Mouse (Mus musculus) cerebellum, adult (tissue): ENCODE results near the gene Gmpr.
A peak's percentile ranks its signal among the peaks of the same experiment; 100 is the strongest.

Source experiments
- ATAC-seq: cut with Nextera tagmentation; 2 replicates; pipeline ENCODE4 v1.9.2; 2017; ENCODE audit warnings: mild to moderate bottlenecking, moderate library complexity, mixed read lengths; ENCODE audit not compliant: insufficient number of reproducible peaks, low FRiP score, low TSS enrichment

Gene Gmpr

GRCm38 (mm10) chr13:45499906-45500305 lies 7.3 kb upstream of the Gmpr start:
- no peak for ATAC-seq

GRCm38 (mm10) chr13:45502791-45503190 lies 4.5 kb upstream of the Gmpr start:
- ATAC-seq, result no peak

GRCm38 (mm10) chr13:45505546-45505945 lies 1.7 kb upstream of the Gmpr start:
- ATAC-seq, result no peak

- peak; percentile 65; the same call in 1 of the 2 replicates for ATAC-seq
These were observed 1.3 kb downstream of the Gmpr start for GRCm38 (mm10) chr13:45508495-45508894.

GRCm38 (mm10) chr13:45509366-45509765 lies 2.1 kb downstream of the Gmpr start:
- no peak for ATAC-seq

GRCm38 (mm10) chr13:45511706-45512435 lies 4.6 kb downstream of the Gmpr start:
- no peak for ATAC-seq

- no peak for ATAC-seq
These were observed 5.3 kb downstream of the Gmpr start for GRCm38 (mm10) chr13:45512531-45512930.

- no peak for ATAC-seq
These were observed 6.1 kb downstream of the Gmpr start for GRCm38 (mm10) chr13:45513009-45513984.

- ATAC-seq, result no peak
These were observed 6.9 kb downstream of the Gmpr start for GRCm38 (mm10) chr13:45514115-45514514.

- ATAC-seq, result no peak
These were observed 7.7 kb downstream of the Gmpr start for GRCm38 (mm10) chr13:45514832-45515422.

- ATAC-seq, result no peak; the same call in 1 of the 2 replicates
These were observed 9.5 kb downstream of the Gmpr start for GRCm38 (mm10) chr13:45516501-45517393.

- peak; percentile 54 for ATAC-seq
These were observed 17.1 kb downstream of the Gmpr start for GRCm38 (mm10) chr13:45524305-45524704.

- ATAC-seq, result no peak
These were observed 17.7 kb downstream of the Gmpr start for GRCm38 (mm10) chr13:45524791-45525435.

GRCm38 (mm10) chr13:45526230-45526629 lies 19.0 kb downstream of the Gmpr start:
- ATAC-seq, result no peak

- ATAC-seq, result no peak
These were observed 20.2 kb downstream of the Gmpr start for GRCm38 (mm10) chr13:45527232-45527964.

GRCm38 (mm10) chr13:45528787-45529186 lies 21.5 kb downstream of the Gmpr start:
- ATAC-seq, result peak; percentile 54; the same call in 1 of the 2 replicates

- no peak for ATAC-seq
These were observed 23.5 kb downstream of the Gmpr start for GRCm38 (mm10) chr13:45530754-45531153.

GRCm38 (mm10) chr13:45535731-45536453 lies 28.6 kb downstream of the Gmpr start:
- ATAC-seq, result no peak
